Mouse (Mus musculus) C2C12 (cell line): ENCODE data around the gene Slit1.

ENCODE experiments used
- CEBPB ChIP-seq: IDR thresholded peaks from one replicate; pipeline ENCODE4 v1.6.1; 2011; ENCODE audit warnings: low read depth, mild to moderate bottlenecking, control low read depth, moderate library complexity
- CTCF ChIP-seq: IDR thresholded peaks from one replicate; pipeline ENCODE4 v1.5.1; 2011; ENCODE audit not compliant: control insufficient read depth, insufficient read depth, insufficient read length
- MAX ChIP-seq: IDR thresholded peaks from one replicate; pipeline ENCODE4 v1.6.1; 2011; ENCODE audit warnings: mild to moderate bottlenecking, control low read depth

- TF ChIP-seq CTCF (no peak), MAX (no peak), CEBPB (no peak)
Measured at GRCm38 (mm10) chr19:41665941-41666340, 77.5 kb downstream of the Slit1 start.
